Mouse (Mus musculus) CH12.LX (cell line): Measurements from ENCODE around the gene Pim2.

ENCODE experiments used
- CHD1 ChIP-seq: IDR thresholded peaks from 2 replicates; pipeline ENCODE4 v1.6.1; 2012; ENCODE audit warnings: low read depth, low read length, improper control_type of control experiment, inconsistent platforms
- CTCF ChIP-seq, 2 experiments: IDR thresholded peaks in 1 of 2; conservative IDR thresholded peaks in 1 of 2; 2 replicates each; pipeline ENCODE4 v1.5.1; 2011 to 2012; ENCODE audit warnings: low read depth in 2 of 2, low read length in 2 of 2, improper control_type of control experiment in 1 of 2, inconsistent platforms in 1 of 2, mild to moderate bottlenecking in 1 of 2, moderate library complexity in 1 of 2
- SIN3A ChIP-seq: IDR thresholded peaks from 2 replicates; pipeline ENCODE4 v1.6.1; 2012; ENCODE audit warnings: low read length, improper control_type of control experiment, inconsistent platforms

DNA sequence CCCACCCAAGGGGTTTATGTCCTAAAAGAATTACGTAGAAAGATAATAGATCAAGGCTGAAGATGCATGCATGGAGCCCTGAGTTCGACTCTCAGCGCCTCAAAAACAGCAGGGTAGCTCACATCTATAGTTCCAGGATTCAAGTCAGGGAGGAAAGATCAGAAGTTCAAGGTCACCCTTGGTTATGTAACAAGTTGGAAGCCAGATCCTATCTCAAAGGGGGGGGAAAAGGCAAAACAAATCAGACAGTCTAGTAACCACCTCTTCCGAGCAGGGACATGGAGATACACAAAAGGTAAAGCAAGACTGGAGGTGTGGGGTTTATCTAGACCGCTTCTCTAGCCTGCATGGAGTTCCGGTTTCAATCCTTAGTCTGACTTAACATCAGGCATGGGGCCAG, 48.2 kb downstream of the Pim2 start:
- TF ChIP-seq CTCF (conservative IDR thresholded peaks at IDR 0.05 in 1 of 2, IDR thresholded peaks at IDR 0.05 in 1 of 2; ENCODE audit: low read depth in 2 of 2, low read length in 2 of 2) (no peak), SIN3A (no peak), CHD1 (no peak)
